Mouse (Mus musculus) stomach, embryonic 14.5 days (tissue): ENCODE data around the gene Gm11549. TPM values are rescaled to one million over a fixed set of nuclear protein-coding genes. Genes with fewer than 3 reads are reported as not detected.

Experiments
- ATAC-seq: fragments of 200-750 bp; cut with Nextera tagmentation; 2 replicates; pipeline ENCODE4 v1.8.0; 2017; ENCODE audit warnings: low read depth, moderate TSS enrichment; ENCODE audit not compliant: insufficient number of reproducible peaks, insufficient read depth, low FRiP score
- H3K27ac ChIP-seq: fragments of 300-500 bp; sonication (generic); 2 replicates; pipeline ENCODE4 v1.5.1; 2014; ENCODE audit warnings: mild to moderate bottlenecking, low read length, moderate library complexity, mixed read lengths
- H3K27me3 ChIP-seq: fragments of 300-500 bp; sonication (generic); 2 replicates; pipeline ENCODE4 v1.6.1; 2014; ENCODE audit warnings: low read length, control low read depth, mixed read lengths; ENCODE audit not compliant: control insufficient read depth, insufficient read depth
- H3K36me3 ChIP-seq: fragments of 300-500 bp; sonication (generic); 2 replicates; pipeline ENCODE4 v1.6.1; 2014; ENCODE audit warnings: mild to moderate bottlenecking, control low read depth, low read length, moderate library complexity, mixed read lengths; ENCODE audit not compliant: control insufficient read depth, insufficient read depth
- H3K4me1 ChIP-seq: fragments of 300-500 bp; sonication (generic); 2 replicates; pipeline ENCODE4 v1.6.1; 2014; ENCODE audit warnings: low read length, control low read depth, mixed read lengths; ENCODE audit not compliant: control insufficient read depth, insufficient read depth
- H3K4me2 ChIP-seq: fragments of 300-500 bp; sonication (generic); replicated peaks from 2 replicates; pipeline ENCODE4 v1.6.1; 2014; ENCODE audit warnings: low read depth, low read length, control low read depth
- H3K4me3 ChIP-seq: fragments of 300-500 bp; sonication (generic); 2 replicates; pipeline ENCODE4 v1.5.1; 2014; ENCODE audit warnings: low read depth, low read length, control low read depth
- H3K9ac ChIP-seq: fragments of 300-500 bp; sonication (generic); replicated peaks from 2 replicates; pipeline ENCODE4 v1.6.1; 2014; ENCODE audit warnings: low read depth, mild to moderate bottlenecking, control low read depth, low read length, moderate library complexity, mixed read lengths
- H3K9me3 ChIP-seq: fragments of 300-500 bp; sonication (generic); 2 replicates; pipeline ENCODE4 v1.6.1; 2016; ENCODE audit warnings: low read depth, low read length, control low read depth; ENCODE audit not compliant: control insufficient read depth
- WGBS: fragments of 180-500 bp; shearing (Covaris S2); extraction: QIAGEN DNeasy Blood & Tissue Kit; methylation state at CpG from one replicate; pipeline ENCODE4 v1.1.7; 2014; 5-methylcytosine and 5-hydroxymethylcytosine counted together
- polyA plus RNA-seq: library from polyadenylated mRNA; unstranded; fragments of >200 nt; fragmentation: Nextera tagmentation; extraction: Ambion mirVana; gene quantifications from 2 replicates; pipeline ENCODE4 v1.2.1, GENCODE M21; 2014

Gene Gm11549
- polyA plus RNA-seq, 1 experiment from 2014 or later: 0.30 TPM

DNA sequence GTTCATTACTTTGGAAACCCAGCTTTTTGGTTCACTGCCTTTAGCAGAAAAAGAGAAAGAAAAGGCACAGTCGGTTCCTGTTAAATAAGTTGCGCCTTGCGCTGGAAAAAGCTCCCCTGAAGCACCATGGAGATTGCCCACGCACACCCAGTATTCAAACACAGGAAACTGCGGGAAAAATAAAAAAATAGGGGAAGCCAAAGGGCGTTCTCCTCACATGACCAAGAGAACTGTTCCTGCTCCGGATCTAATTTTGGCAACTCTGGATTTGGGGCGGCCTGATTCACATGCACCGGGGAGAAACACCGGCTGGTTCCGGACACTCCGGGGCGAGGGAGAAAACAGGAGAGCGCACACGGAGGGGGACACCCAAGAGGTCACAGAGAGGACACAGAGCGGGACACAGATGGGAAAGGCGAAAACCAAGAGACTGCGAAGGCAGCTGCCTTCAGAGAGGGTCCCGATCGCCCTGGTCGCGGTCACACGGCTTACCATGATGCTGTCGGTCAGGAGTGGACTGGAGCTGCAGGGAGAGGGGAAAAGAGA lies 46.6 kb downstream of the Gm11549 start:
- Histone ChIP-seq H3K9me3 (no peaks in the 10 kb centered on the region), H3K4me2 (peak overlapping the region; percentile 61), H3K27me3 (no peaks in the 10 kb centered on the region), H3K36me3 (no peaks in the 10 kb centered on the region), H3K27ac (peak overlapping the region; percentile 69), H3K9ac (peak overlapping the region; percentile 44), H3K4me1 (peaks cover 5% of the 10 kb centered on the region; the same call in 1 of the 2 replicates), H3K4me3 (peak overlapping the region; percentile 49)
- no peak for ATAC-seq
- WGBS: under 1% methylated on average over 24 of the region's 24 CpGs

DNA sequence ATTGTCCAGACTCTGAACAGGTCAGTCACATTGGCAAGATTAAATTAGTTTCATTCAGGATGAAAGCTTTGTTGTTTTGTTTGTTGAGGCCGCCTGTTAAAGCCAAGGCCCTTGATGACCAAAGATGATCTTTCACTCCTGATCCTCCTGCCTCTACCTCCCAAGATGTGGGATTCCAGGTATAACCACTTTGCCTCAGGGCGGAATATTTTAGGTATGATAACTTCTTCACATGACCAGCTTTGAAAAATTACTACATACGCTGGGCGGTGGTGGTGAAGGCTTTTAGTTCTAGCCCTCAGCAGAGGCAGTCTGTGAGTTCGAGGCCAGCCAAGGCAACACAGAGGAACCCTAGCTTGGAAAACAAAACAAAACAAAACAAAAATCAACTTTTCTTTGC lies 47.2 kb downstream of the Gm11549 start:
- Histone ChIP-seq H3K27me3 (no peaks in the 10 kb centered on the region), H3K9ac (no peak overlapping the region), H3K36me3 (no peaks in the 10 kb centered on the region), H3K27ac (no peak overlapping the region; the same call in 1 of the 2 replicates), H3K4me1 (peaks cover 5% of the 10 kb centered on the region; the same call in 1 of the 2 replicates), H3K9me3 (no peaks in the 10 kb centered on the region), H3K4me2 (peak overlapping the region; percentile 61), H3K4me3 (peak overlapping the region; percentile 49)
- ATAC-seq: no peak
- 70% methylated on average over 5 of the region's 5 CpGs for WGBS

DNA sequence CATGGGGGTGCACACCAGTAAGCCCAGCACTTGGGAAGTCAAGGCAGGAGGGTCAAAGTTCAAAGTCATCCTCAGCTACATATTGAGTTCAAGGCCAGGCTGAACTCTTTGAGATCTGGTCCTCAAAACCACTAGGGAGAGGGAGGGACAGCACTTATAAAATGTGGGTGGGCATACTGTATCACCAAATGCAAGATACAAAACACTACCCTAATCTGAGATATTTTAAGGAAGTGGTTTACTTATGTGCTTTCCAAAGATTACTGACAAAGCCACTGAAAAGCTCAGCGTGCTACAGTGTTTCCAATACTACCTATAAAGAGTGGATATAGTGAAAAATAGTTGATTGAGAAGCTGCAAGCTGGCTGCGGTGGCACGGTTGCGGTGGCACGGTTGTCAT lies 48.4 kb downstream of the Gm11549 start:
- Histone ChIP-seq H3K27ac (no peak overlapping the region), H3K4me3 (no peak overlapping the region), H3K9ac (no peak overlapping the region), H3K27me3 (no peaks in the 10 kb centered on the region), H3K4me2 (no peak overlapping the region), H3K36me3 (no peaks in the 10 kb centered on the region), H3K9me3 (no peaks in the 10 kb centered on the region), H3K4me1 (peaks cover 5% of the 10 kb centered on the region; the same call in 1 of the 2 replicates)
- over 99% methylated on average over 5 of the region's 5 CpGs for WGBS
- no peak for ATAC-seq

DNA sequence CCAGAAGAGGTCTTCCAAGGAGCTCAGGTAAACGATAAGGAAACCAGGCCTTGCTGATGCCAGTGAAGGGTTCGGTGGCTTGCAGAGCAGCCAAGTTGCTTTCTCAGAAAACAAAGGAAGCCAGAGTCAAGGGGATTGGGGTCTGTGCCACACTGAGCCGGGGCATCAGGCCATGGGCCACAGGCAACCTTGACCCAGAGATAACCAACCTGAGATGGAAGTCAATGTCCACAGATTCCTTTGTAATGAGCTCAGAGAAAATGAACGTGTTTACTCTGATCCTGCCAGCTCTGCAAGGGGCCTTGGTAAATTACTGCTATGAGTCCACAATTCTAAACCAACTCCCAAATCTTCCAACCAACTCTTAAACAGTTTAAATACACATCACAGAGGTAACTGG lies 49.8 kb downstream of the Gm11549 start:
- H3K9me3 ChIP-seq: no peaks in the 10 kb centered on the region
- no peak overlapping the region for H3K4me2 ChIP-seq
- H3K4me1 ChIP-seq: peaks cover 5% of the 10 kb centered on the region; the same call in 1 of the 2 replicates
- 56% methylated on average over 4 of the region's 4 CpGs for WGBS
- ATAC-seq: no peak
- no peaks in the 10 kb centered on the region for H3K27me3 ChIP-seq
- H3K4me3 ChIP-seq: no peak overlapping the region
- no peaks in the 10 kb centered on the region for H3K36me3 ChIP-seq
- H3K9ac ChIP-seq: no peak overlapping the region
- no peak overlapping the region for H3K27ac ChIP-seq

DNA sequence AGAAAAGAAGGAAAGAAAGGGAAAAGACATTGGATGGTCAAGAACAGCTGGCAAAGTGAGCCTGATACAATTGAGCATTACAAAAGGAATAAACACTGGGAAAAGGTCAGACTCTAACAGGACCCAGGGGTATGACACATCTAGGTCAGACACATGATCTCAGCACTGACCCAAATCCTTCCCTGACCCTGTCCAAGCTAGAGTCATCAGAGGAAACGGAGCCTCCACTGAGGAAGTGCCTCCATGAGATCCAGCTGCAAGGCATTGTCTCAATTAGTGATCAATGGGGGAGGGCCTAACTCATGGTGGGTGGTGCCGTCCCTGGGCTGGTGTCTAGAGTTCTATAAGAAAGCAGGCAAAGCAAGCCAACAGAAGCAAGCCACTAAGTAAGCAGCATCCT lies 52.7 kb downstream of the Gm11549 start:
- Histone ChIP-seq H3K4me3 (no peak overlapping the region), H3K9ac (no peak overlapping the region), H3K27me3 (no peaks in the 10 kb centered on the region), H3K9me3 (no peaks in the 10 kb centered on the region), H3K4me1 (no peaks in the 10 kb centered on the region), H3K4me2 (no peak overlapping the region), H3K27ac (no peak overlapping the region), H3K36me3 (peaks cover 5% of the 10 kb centered on the region; the same call in 1 of the 2 replicates)
- ATAC-seq: no peak
- WGBS: 63% methylated on average over 2 of the region's 2 CpGs

DNA sequence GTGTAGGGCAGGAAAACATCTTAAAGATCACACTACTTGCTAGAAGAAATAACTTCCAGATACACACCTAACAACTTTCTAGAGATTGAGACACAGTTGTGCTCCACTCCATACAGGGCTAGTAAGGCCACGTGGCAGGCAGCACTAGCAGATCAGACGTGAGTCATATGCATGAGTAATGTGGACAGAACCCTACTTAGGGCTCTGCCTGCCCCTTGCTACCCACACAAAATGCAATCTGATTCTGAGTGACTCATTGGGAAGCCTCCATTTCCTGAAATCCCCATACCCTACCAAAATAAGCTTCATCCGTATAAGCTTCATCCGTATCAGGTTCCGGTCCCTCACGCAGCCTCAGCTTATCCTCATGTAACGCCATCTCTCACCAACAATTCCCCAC lies 54.0 kb downstream of the Gm11549 start:
- Histone ChIP-seq H3K4me3 (no peak overlapping the region), H3K9ac (no peak overlapping the region), H3K27ac (no peak overlapping the region), H3K4me1 (no peaks in the 10 kb centered on the region), H3K9me3 (no peaks in the 10 kb centered on the region), H3K36me3 (peaks cover 8% of the 10 kb centered on the region; the same call in 1 of the 2 replicates), H3K4me2 (no peak overlapping the region), H3K27me3 (no peaks in the 10 kb centered on the region)
- ATAC-seq: no peak
- WGBS: 85% methylated on average over 7 of the region's 7 CpGs

DNA sequence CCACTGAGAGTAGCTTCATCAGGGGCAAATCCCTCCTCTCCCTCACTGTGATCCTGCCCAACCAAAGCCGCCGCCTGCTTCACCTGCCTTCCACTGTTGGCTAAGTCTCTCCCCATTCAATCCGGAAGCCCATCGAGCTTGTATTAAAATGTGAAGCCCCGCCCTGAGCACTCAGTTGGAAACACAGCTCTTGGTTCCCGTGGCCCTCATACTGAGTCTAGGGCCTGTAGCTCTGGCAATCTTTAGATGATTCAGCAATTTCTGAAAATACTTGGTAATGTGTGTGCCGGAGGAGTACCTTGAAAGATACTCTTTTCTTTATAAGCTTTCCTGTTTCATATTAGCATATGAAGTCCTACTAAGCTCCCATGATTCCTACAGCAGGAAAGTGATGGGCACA lies 56.1 kb downstream of the Gm11549 start:
- no peak overlapping the region for H3K4me2 ChIP-seq
- H3K9me3 ChIP-seq: no peaks in the 10 kb centered on the region
- no peak overlapping the region for H3K27ac ChIP-seq
- H3K4me1 ChIP-seq: no peaks in the 10 kb centered on the region
- H3K4me3 ChIP-seq: no peak overlapping the region
- H3K9ac ChIP-seq: no peak overlapping the region
- H3K36me3 ChIP-seq: peaks cover 10% of the 10 kb centered on the region; the same call in 1 of the 2 replicates
- ATAC-seq: no peak
- 60% methylated on average over 7 of the region's 7 CpGs for WGBS
- H3K27me3 ChIP-seq: no peaks in the 10 kb centered on the region
